Mouse (Mus musculus): ENCODE results near the gene Sptbn2. TPM values are rescaled to one million over a fixed set of nuclear protein-coding genes. Genes with fewer than 3 reads are reported as not detected.

Gene Sptbn2
- total RNA-seq (2014; fragmentation: Nextera tagmentation), result 0.30 and 2.9 TPM in 2 replicates
- total RNA-seq (2017), result 0.12 and 0.16 TPM in 2 replicates
- polyA plus RNA-seq (2012), result 0.17 and 0.21 TPM in 2 replicates

DNA sequence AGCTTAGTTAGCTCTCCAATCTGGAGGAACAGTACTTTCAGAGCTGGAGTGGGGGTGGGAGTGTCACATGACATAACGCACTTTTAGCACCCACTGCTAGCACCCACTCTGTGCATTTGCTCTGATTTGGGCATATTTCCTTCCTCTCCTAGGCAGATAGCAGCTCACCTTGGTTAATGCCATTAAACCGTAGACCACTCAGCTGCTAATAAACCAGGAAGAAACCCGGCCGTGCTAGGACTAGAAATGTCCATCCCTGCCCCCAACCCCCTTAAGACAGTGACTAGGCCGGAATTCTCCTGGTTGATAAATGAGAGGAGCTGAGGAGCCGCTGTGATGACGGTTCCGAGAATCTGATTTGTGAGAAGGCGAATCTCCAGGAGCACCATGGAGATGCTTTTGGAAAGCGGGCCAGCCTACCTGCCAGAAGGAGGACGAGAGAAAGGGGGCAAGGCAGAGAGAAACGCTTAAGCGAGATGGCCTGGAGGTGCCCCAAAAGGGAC lies at the start of gene Sptbn2:
Gene Sptbn2 (plus strand): TSS at position 70 of the 503 bp plus-strand sequence.
- no peaks in the 10 kb centered on the region for H3K4me1 ChIP-seq (ENCODE audit: insufficient read depth, low read depth, low read length)
- DNase-seq (ENCODE audit: low spot score), result no peak
- H3K27me3 ChIP-seq (ENCODE audit: insufficient read depth, low read length), result peaks cover 18% of the 10 kb centered on the region
- TF ChIP-seq POLR2AphosphoS5 (IDR thresholded peaks at IDR 0.05; ENCODE audit: insufficient replicate concordance, low read depth, low read length), result no peak
- TF ChIP-seq CTCF (IDR thresholded peaks at IDR 0.05; ENCODE audit: low read depth, low read length), result no peak
- no peak for TF ChIP-seq GATA2 (IDR thresholded peaks at IDR 0.05; ENCODE audit: borderline replicate concordance, low read depth, low read length)
- TF ChIP-seq TAL1 (conservative IDR thresholded peaks at IDR 0.05; ENCODE audit: low read depth, low read length), result no peak
- TF ChIP-seq GATA1 (IDR thresholded peaks at IDR 0.05; ENCODE audit: borderline replicate concordance, low read length), result no peak
- peaks cover 12% of the 10 kb centered on the region for H3K9me3 ChIP-seq (replicated peaks)
- H3K36me3 ChIP-seq (replicated peaks), result no peaks in the 10 kb centered on the region
- H3K4me3 ChIP-seq (ENCODE audit: low read depth, low read length), result no peak within 1 kb of the TSS
- no peak for ATAC-seq (ENCODE audit: extremely low read depth, insufficient number of reproducible peaks, low FRiP score, poor library complexity, severe bottlenecking)

- Histone ChIP-seq H3K27me3 (ENCODE audit: insufficient read depth, low read length) (peaks cover 12% of the 10 kb centered on the region), H3K4me3 (ENCODE audit: low read depth, low read length) (no peak overlapping the region), H3K36me3 (replicated peaks) (no peaks in the 10 kb centered on the region), H3K4me1 (ENCODE audit: insufficient read depth, low read depth, low read length) (no peaks in the 10 kb centered on the region), H3K9me3 (replicated peaks) (no peaks in the 10 kb centered on the region)
- TF ChIP-seq CTCF (IDR thresholded peaks at IDR 0.05; ENCODE audit: low read depth, low read length) (no peak), GATA2 (IDR thresholded peaks at IDR 0.05; ENCODE audit: borderline replicate concordance, low read depth, low read length) (no peak), POLR2AphosphoS5 (IDR thresholded peaks at IDR 0.05; ENCODE audit: insufficient replicate concordance, low read depth, low read length) (no peak), GATA1 (IDR thresholded peaks at IDR 0.05; ENCODE audit: borderline replicate concordance, low read length) (no peak), TAL1 (conservative IDR thresholded peaks at IDR 0.05; ENCODE audit: low read depth, low read length) (no peak)
- no peak for ATAC-seq (ENCODE audit: extremely low read depth, insufficient number of reproducible peaks, low FRiP score, poor library complexity, severe bottlenecking)
- no peak for DNase-seq (ENCODE audit: low spot score)
Observed at GRCm38 (mm10) chr19:4666815-4667214, 44.2 kb upstream of the Sptbn2 start.

- Histone ChIP-seq H3K36me3 (replicated peaks) (no peaks in the 10 kb centered on the region), H3K9me3 (replicated peaks) (no peaks in the 10 kb centered on the region), H3K4me1 (ENCODE audit: insufficient read depth, low read depth, low read length) (no peaks in the 10 kb centered on the region), H3K27me3 (ENCODE audit: insufficient read depth, low read length) (0 out of 2 replicates have a peak, but pooled peaks cover 2% of the 10 kb centered on the region), H3K4me3 (ENCODE audit: low read depth, low read length) (no peak overlapping the region)
- DNase-seq (ENCODE audit: low spot score) (no peak), ATAC-seq (ENCODE audit: extremely low read depth, insufficient number of reproducible peaks, low FRiP score, poor library complexity, severe bottlenecking) (no peak)
- TF ChIP-seq GATA2 (IDR thresholded peaks at IDR 0.05; ENCODE audit: borderline replicate concordance, low read depth, low read length) (no peak), GATA1 (IDR thresholded peaks at IDR 0.05; ENCODE audit: borderline replicate concordance, low read length) (no peak), CTCF (IDR thresholded peaks at IDR 0.05; ENCODE audit: low read depth, low read length) (no peak), POLR2AphosphoS5 (IDR thresholded peaks at IDR 0.05; ENCODE audit: insufficient replicate concordance, low read depth, low read length) (no peak), TAL1 (conservative IDR thresholded peaks at IDR 0.05; ENCODE audit: low read depth, low read length) (no peak)
Observed at GRCm38 (mm10) chr19:4670776-4671175, 40.2 kb upstream of the Sptbn2 start.

DNA sequence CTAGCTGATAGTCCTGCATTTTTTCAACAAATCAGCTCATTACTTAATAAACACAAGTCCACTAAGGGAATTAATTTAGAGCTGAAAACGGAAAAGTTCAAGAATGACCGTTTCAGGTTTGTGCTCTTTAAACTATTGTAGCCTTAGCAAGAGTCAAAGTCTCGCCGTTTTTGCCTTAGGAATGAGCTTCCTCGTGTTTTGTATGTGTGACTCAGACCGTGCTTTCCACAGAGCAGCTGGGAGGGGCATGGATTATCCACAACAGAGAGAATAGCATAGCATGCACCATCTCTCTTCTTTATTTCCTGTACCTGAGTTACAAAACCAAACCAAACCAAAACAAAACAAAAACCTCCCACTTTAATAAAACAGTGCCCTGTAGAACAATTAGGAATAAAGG lies 38.6 kb upstream of the Sptbn2 start:
- no peak overlapping the region for H3K4me3 ChIP-seq (ENCODE audit: low read depth, low read length)
- 0 out of 2 replicates have a peak, but pooled peaks cover 2% of the 10 kb centered on the region for H3K27me3 ChIP-seq (ENCODE audit: insufficient read depth, low read length)
- H3K36me3 ChIP-seq (replicated peaks), result no peaks in the 10 kb centered on the region
- H3K9me3 ChIP-seq (replicated peaks), result no peaks in the 10 kb centered on the region
- TF ChIP-seq TAL1 (conservative IDR thresholded peaks at IDR 0.05; ENCODE audit: low read depth, low read length), result no peak
- TF ChIP-seq GATA2 (IDR thresholded peaks at IDR 0.05; ENCODE audit: borderline replicate concordance, low read depth, low read length), result no peak
- TF ChIP-seq POLR2AphosphoS5 (IDR thresholded peaks at IDR 0.05; ENCODE audit: insufficient replicate concordance, low read depth, low read length), result no peak
- TF ChIP-seq GATA1 (IDR thresholded peaks at IDR 0.05; ENCODE audit: borderline replicate concordance, low read length), result no peak
- TF ChIP-seq CTCF (IDR thresholded peaks at IDR 0.05; ENCODE audit: low read depth, low read length), result no peak
- DNase-seq (ENCODE audit: low spot score) (no peak), ATAC-seq (ENCODE audit: extremely low read depth, insufficient number of reproducible peaks, low FRiP score, poor library complexity, severe bottlenecking) (no peak)
- no peaks in the 10 kb centered on the region for H3K4me1 ChIP-seq (ENCODE audit: insufficient read depth, low read depth, low read length)

- no peak for DNase-seq (ENCODE audit: low spot score)
- Histone ChIP-seq H3K4me1 (ENCODE audit: insufficient read depth, low read depth, low read length) (no peaks in the 10 kb centered on the region), H3K4me3 (ENCODE audit: low read depth, low read length) (no peak overlapping the region), H3K27me3 (ENCODE audit: insufficient read depth, low read length) (peaks cover 11% of the 10 kb centered on the region; the same call in 1 of the 2 replicates), H3K9me3 (replicated peaks) (no peaks in the 10 kb centered on the region), H3K36me3 (replicated peaks) (no peaks in the 10 kb centered on the region)
- no peak for TF ChIP-seq POLR2AphosphoS5 (IDR thresholded peaks at IDR 0.05; ENCODE audit: insufficient replicate concordance, low read depth, low read length)
- no peak for TF ChIP-seq CTCF (IDR thresholded peaks at IDR 0.05; ENCODE audit: low read depth, low read length)
- TF ChIP-seq TAL1 (conservative IDR thresholded peaks at IDR 0.05; ENCODE audit: low read depth, low read length), result no peak
- no peak for TF ChIP-seq GATA2 (IDR thresholded peaks at IDR 0.05; ENCODE audit: borderline replicate concordance, low read depth, low read length)
- no peak for TF ChIP-seq GATA1 (IDR thresholded peaks at IDR 0.05; ENCODE audit: borderline replicate concordance, low read length)
- no peak for ATAC-seq (ENCODE audit: extremely low read depth, insufficient number of reproducible peaks, low FRiP score, poor library complexity, severe bottlenecking)
Observed at GRCm38 (mm10) chr19:4694346-4694745, 16.6 kb upstream of the Sptbn2 start.

DNA sequence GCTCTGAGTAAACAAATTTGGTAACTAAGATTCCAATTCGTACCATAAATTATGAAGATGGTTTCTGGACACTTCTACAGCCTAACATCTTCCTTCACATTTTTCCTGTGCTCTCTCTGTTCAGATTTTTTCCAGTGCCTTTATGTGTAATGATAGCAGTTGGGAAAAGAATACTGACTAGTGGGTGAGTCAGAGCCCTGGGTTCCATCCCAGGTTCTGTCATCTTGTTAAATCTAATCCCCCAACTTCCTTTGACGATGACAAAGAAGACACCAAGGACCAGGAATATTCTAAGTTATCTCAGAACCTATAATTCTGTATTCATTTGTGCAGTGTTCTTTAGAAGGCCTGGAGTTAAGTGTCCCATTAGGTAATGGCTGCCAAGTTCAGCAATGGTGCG lies 13.8 kb upstream of the Sptbn2 start:
- TF ChIP-seq GATA2 (IDR thresholded peaks at IDR 0.05; ENCODE audit: borderline replicate concordance, low read depth, low read length) (no peak), TAL1 (conservative IDR thresholded peaks at IDR 0.05; ENCODE audit: low read depth, low read length) (no peak), GATA1 (IDR thresholded peaks at IDR 0.05; ENCODE audit: borderline replicate concordance, low read length) (no peak), POLR2AphosphoS5 (IDR thresholded peaks at IDR 0.05; ENCODE audit: insufficient replicate concordance, low read depth, low read length) (no peak), CTCF (IDR thresholded peaks at IDR 0.05; ENCODE audit: low read depth, low read length) (no peak)
- ATAC-seq (ENCODE audit: extremely low read depth, insufficient number of reproducible peaks, low FRiP score, poor library complexity, severe bottlenecking), result no peak
- no peak overlapping the region for H3K4me3 ChIP-seq (ENCODE audit: low read depth, low read length)
- peaks cover 20% of the 10 kb centered on the region; the same call in 1 of the 2 replicates for H3K27me3 ChIP-seq (ENCODE audit: insufficient read depth, low read length)
- no peak for DNase-seq (ENCODE audit: low spot score)
- H3K4me1 ChIP-seq (ENCODE audit: insufficient read depth, low read depth, low read length), result no peaks in the 10 kb centered on the region
- no peaks in the 10 kb centered on the region for H3K9me3 ChIP-seq (replicated peaks)
- no peaks in the 10 kb centered on the region for H3K36me3 ChIP-seq (replicated peaks)

Measured in G1E (cell line).